Mouse (Mus musculus) midbrain, embryonic 14.5 days (tissue): Measurements from ENCODE around the gene Lima1. TPM values are rescaled to one million over a fixed set of nuclear protein-coding genes. Genes with fewer than 3 reads are reported as not detected.
A peak's percentile ranks its signal among the peaks of the same experiment; 100 is the strongest.

Source experiments
- ATAC-seq: fragments of 200-750 bp; cut with Nextera tagmentation; 2 replicates; pipeline ENCODE4 v1.8.0; 2017; ENCODE audit warnings: moderate number of reproducible peaks, moderate library complexity; ENCODE audit not compliant: low FRiP score, low TSS enrichment
- DNase-seq: peaks from one replicate; pipeline ENCODE4 v3.0.0-alpha.2; 2015
- H3K27ac ChIP-seq: fragments of 300-500 bp; sonication (generic); replicated peaks from 2 replicates; pipeline ENCODE4 v1.5.1; 2014; ENCODE audit warnings: mild to moderate bottlenecking, low read depth, low read length, moderate library complexity
- H3K27me3 ChIP-seq: fragments of 300-500 bp; sonication (generic); 2 replicates; pipeline ENCODE4 v1.6.1; 2014; ENCODE audit warnings: low read length, control low read depth, mixed read lengths; ENCODE audit not compliant: control insufficient read depth, insufficient read depth
- H3K36me3 ChIP-seq: fragments of 300-500 bp; sonication (generic); 2 replicates; pipeline ENCODE4 v1.6.1; 2014; ENCODE audit warnings: low read length, control low read depth; ENCODE audit not compliant: control insufficient read depth, insufficient read depth
- H3K4me1 ChIP-seq: fragments of 300-500 bp; sonication (generic); 2 replicates; pipeline ENCODE4 v1.6.1; 2014; ENCODE audit warnings: mild to moderate bottlenecking, antibody characterized with exemption, low read length, control low read depth; ENCODE audit not compliant: control insufficient read depth, insufficient read depth
- H3K4me2 ChIP-seq: fragments of 300-500 bp; sonication (generic); 2 replicates; pipeline ENCODE4 v1.6.1; 2014; ENCODE audit warnings: mild to moderate bottlenecking, low read length, moderate library complexity
- H3K4me3 ChIP-seq: fragments of 300-500 bp; sonication (generic); replicated peaks from 2 replicates; pipeline ENCODE4 v1.5.1; 2014; ENCODE audit warnings: low read depth, low read length
- H3K9ac ChIP-seq: fragments of 300-500 bp; sonication (generic); replicated peaks from 2 replicates; pipeline ENCODE4 v1.6.1; 2014; ENCODE audit warnings: mild to moderate bottlenecking, low read length, moderate library complexity
- H3K9me3 ChIP-seq: fragments of 300-500 bp; sonication (generic); 2 replicates; pipeline ENCODE4 v1.6.1; 2016; ENCODE audit warnings: low read length, control low read depth, mixed read lengths; ENCODE audit not compliant: control insufficient read depth
- WGBS: fragments of 180-500 bp; shearing (Covaris S2); extraction: QIAGEN DNeasy Blood & Tissue Kit; methylation state at CpG from one replicate; pipeline ENCODE4 v1.1.7; 2014; 5-methylcytosine and 5-hydroxymethylcytosine counted together
- polyA plus RNA-seq: library from polyadenylated mRNA; unstranded; fragments of >200 nt; fragmentation: Nextera tagmentation; extraction: Ambion mirVana; gene quantifications from 2 replicates; pipeline ENCODE4 v1.2.1, GENCODE M21; 2014

Gene Lima1
- polyA plus RNA-seq, 1 experiment from 2014 or later: 15.3 TPM

- Histone ChIP-seq H3K36me3 (no peaks in the 10 kb centered on the region), H3K4me3 (no peak overlapping the region), H3K27ac (no peak overlapping the region), H3K9me3 (no peaks in the 10 kb centered on the region), H3K4me1 (peaks cover 10% of the 10 kb centered on the region; the same call in 1 of the 2 replicates), H3K9ac (no peak overlapping the region), H3K4me2 (no peak overlapping the region), H3K27me3 (no peaks in the 10 kb centered on the region)
- WGBS: 92% methylated on average over 5 of the region's 5 CpGs
- no peak for DNase-seq
- ATAC-seq: no peak
Observed at GRCm38 (mm10) chr15:99878541-99878940, 3.3 kb upstream of the Lima1 start.

- peaks cover 12% of the 10 kb centered on the region for H3K4me1 ChIP-seq
- H3K9me3 ChIP-seq: no peaks in the 10 kb centered on the region
- no peaks in the 10 kb centered on the region for H3K27me3 ChIP-seq
- ATAC-seq: peak; percentile 48
- peak overlapping the region; percentile 96 for H3K4me2 ChIP-seq
- DNase-seq: peak; percentile 25
- H3K4me3 ChIP-seq: peak overlapping the region; percentile 61
- H3K36me3 ChIP-seq: no peaks in the 10 kb centered on the region
- 3% methylated on average over 30 of the region's 30 CpGs for WGBS
- H3K27ac ChIP-seq: no peak overlapping the region
- peak overlapping the region; percentile 61 for H3K9ac ChIP-seq
Observed at GRCm38 (mm10) chr15:99874612-99875333, 483 bp downstream of the Lima1 start.

- no peak overlapping the region for H3K9ac ChIP-seq
Observed at GRCm38 (mm10) chr15:99872543-99872942, 2.7 kb downstream of the Lima1 start.

GRCm38 (mm10) chr15:99867654-99868053 lies 7.6 kb downstream of the Lima1 start:
- Histone ChIP-seq H3K4me1 (peaks cover 1% of the 10 kb centered on the region; the same call in 1 of the 2 replicates), H3K9me3 (no peaks in the 10 kb centered on the region), H3K27ac (no peak overlapping the region), H3K36me3 (no peaks in the 10 kb centered on the region), H3K27me3 (no peaks in the 10 kb centered on the region), H3K4me2 (no peak overlapping the region), H3K4me3 (no peak overlapping the region), H3K9ac (no peak overlapping the region)
- DNase-seq: no peak
- 81% methylated on average over 4 of the region's 4 CpGs for WGBS
- no peak for ATAC-seq

More at GRCm38 (mm10) chr15:99872543-99872942, 2.7 kb downstream of the Lima1 start:
- DNase-seq (no peak), ATAC-seq (no peak)
- no peak overlapping the region for H3K4me2 ChIP-seq
- H3K27ac ChIP-seq: no peak overlapping the region
- H3K4me1 ChIP-seq: peaks cover 12% of the 10 kb centered on the region
- no peaks in the 10 kb centered on the region for H3K36me3 ChIP-seq
- no peak overlapping the region for H3K4me3 ChIP-seq
- no peaks in the 10 kb centered on the region for H3K27me3 ChIP-seq
- 75% methylated on average over 3 of the region's 3 CpGs for whole genome bisulfite sequencing
- H3K9me3 ChIP-seq: no peaks in the 10 kb centered on the region

GRCm38 (mm10) chr15:99866450-99867221 lies 8.6 kb downstream of the Lima1 start:
- Histone ChIP-seq H3K4me2 (no peak overlapping the region), H3K27me3 (no peaks in the 10 kb centered on the region), H3K36me3 (no peaks in the 10 kb centered on the region), H3K4me1 (no peaks in the 10 kb centered on the region), H3K4me3 (no peak overlapping the region), H3K9me3 (no peaks in the 10 kb centered on the region), H3K27ac (no peak overlapping the region), H3K9ac (no peak overlapping the region)
- whole genome bisulfite sequencing: 81% methylated on average over 15 of the region's 15 CpGs
- ATAC-seq: no peak
- DNase-seq: no peak

- no peak overlapping the region for H3K4me2 ChIP-seq
- ATAC-seq (no peak), DNase-seq (no peak)
- H3K36me3 ChIP-seq: no peaks in the 10 kb centered on the region
- H3K4me1 ChIP-seq: no peaks in the 10 kb centered on the region
- H3K27ac ChIP-seq: no peak overlapping the region
- H3K27me3 ChIP-seq: no peaks in the 10 kb centered on the region
- 62% methylated on average over 5 of the region's 5 CpGs for WGBS
- no peaks in the 10 kb centered on the region for H3K9me3 ChIP-seq
- no peak overlapping the region for H3K4me3 ChIP-seq
- H3K9ac ChIP-seq: no peak overlapping the region
Observed at GRCm38 (mm10) chr15:99865942-99866341, 9.3 kb downstream of the Lima1 start.

- WGBS: 93% methylated on average over 20 of the region's 20 CpGs
- no peak for ATAC-seq
Observed at GRCm38 (mm10) chr15:99865494-99865941, 9.7 kb downstream of the Lima1 start.

GRCm38 (mm10) chr15:99865046-99865445 lies 10.2 kb downstream of the Lima1 start:
- H3K4me1 ChIP-seq: peaks cover 2% of the 10 kb centered on the region; the same call in 1 of the 2 replicates
- H3K36me3 ChIP-seq: no peaks in the 10 kb centered on the region
- H3K9me3 ChIP-seq: no peaks in the 10 kb centered on the region
- no peak overlapping the region for H3K4me2 ChIP-seq
- no peak overlapping the region for H3K27ac ChIP-seq
- 92% methylated on average over 7 of the region's 7 CpGs for WGBS
- H3K4me3 ChIP-seq: no peak overlapping the region
- DNase-seq: no peak
- H3K9ac ChIP-seq: no peak overlapping the region
- H3K27me3 ChIP-seq: no peaks in the 10 kb centered on the region
- ATAC-seq: no peak

More at GRCm38 (mm10) chr15:99865494-99865941, 9.7 kb downstream of the Lima1 start:
- DNase-seq: no peak
- Histone ChIP-seq H3K27ac (no peak overlapping the region), H3K36me3 (no peaks in the 10 kb centered on the region), H3K9me3 (no peaks in the 10 kb centered on the region), H3K4me1 (no peaks in the 10 kb centered on the region), H3K4me3 (no peak overlapping the region), H3K27me3 (no peaks in the 10 kb centered on the region), H3K9ac (no peak overlapping the region), H3K4me2 (no peak overlapping the region)
